Mouse (Mus musculus) kidney, postnatal 0 days (tissue): ENCODE measurements around the gene Scgb1b7. TPM values are rescaled to one million over a fixed set of nuclear protein-coding genes. Genes with fewer than 3 reads are reported as not detected.
"Not testable (repeated sequence)": the region's sequence is repeated elsewhere in the genome, so short reads cannot be mapped to it uniquely, and the experiment has no call there.

Experiments
- ATAC-seq: fragments of 200-750 bp; cut with Nextera tagmentation; replicated peaks from 2 replicates; pipeline ENCODE4 v1.8.0; 2017; ENCODE audit warnings: low read depth, moderate number of reproducible peaks, moderate TSS enrichment, moderate library complexity; ENCODE audit not compliant: low FRiP score
- DNase-seq: peaks from one replicate; pipeline ENCODE4 v3.0.0-alpha.2; 2016; ENCODE audit warnings: low spot score
- H3K27ac ChIP-seq: fragments of 300-500 bp; sonication (generic); 2 replicates; pipeline ENCODE4 v1.5.1; 2014; ENCODE audit warnings: mild to moderate bottlenecking
- H3K27me3 ChIP-seq: fragments of 300-500 bp; sonication (generic); 2 replicates; pipeline ENCODE4 v1.6.1; 2014; ENCODE audit warnings: low read length, mixed read lengths; ENCODE audit not compliant: insufficient read depth
- H3K36me3 ChIP-seq: fragments of 300-500 bp; sonication (generic); 2 replicates; pipeline ENCODE4 v1.6.1; 2014; ENCODE audit warnings: low read length, mixed read lengths; ENCODE audit not compliant: insufficient read depth
- H3K4me1 ChIP-seq: fragments of 300-500 bp; sonication (generic); replicated peaks from 2 replicates; pipeline ENCODE4 v1.6.1; 2014; ENCODE audit warnings: antibody characterized with exemption, low read length, mixed read lengths; ENCODE audit not compliant: insufficient read depth
- H3K4me2 ChIP-seq: fragments of 300-500 bp; sonication (generic); 2 replicates; pipeline ENCODE4 v1.6.1; 2014; ENCODE audit warnings: mild to moderate bottlenecking, low read length, moderate library complexity, mixed read lengths
- H3K4me3 ChIP-seq: fragments of 300-500 bp; sonication (generic); replicated peaks from 2 replicates; pipeline ENCODE4 v1.5.1; 2014; ENCODE audit warnings: low read depth, low read length
- H3K9ac ChIP-seq: fragments of 300-500 bp; sonication (generic); 2 replicates; pipeline ENCODE4 v1.6.1; 2014; ENCODE audit warnings: low read depth, low read length
- H3K9me3 ChIP-seq: fragments of 300-500 bp; sonication (generic); replicated peaks from 2 replicates; pipeline ENCODE4 v1.6.1; 2016; ENCODE audit warnings: low read length, inconsistent platforms, mixed read lengths
- WGBS: fragments of 180-500 bp; shearing (Covaris S2); extraction: QIAGEN DNeasy Blood & Tissue Kit; methylation state at CpG from one replicate; pipeline ENCODE4 v1.1.7; 2014; 5-methylcytosine and 5-hydroxymethylcytosine counted together
- polyA plus RNA-seq: library from polyadenylated mRNA; unstranded; fragments of >200 nt; fragmentation: Nextera tagmentation; extraction: Ambion mirVana; gene quantifications from 2 replicates; pipeline ENCODE4 v1.2.1, GENCODE M21; 2015

Scgb1b7 gene
- not detected in 2 replicates for polyA plus RNA-seq

DNA sequence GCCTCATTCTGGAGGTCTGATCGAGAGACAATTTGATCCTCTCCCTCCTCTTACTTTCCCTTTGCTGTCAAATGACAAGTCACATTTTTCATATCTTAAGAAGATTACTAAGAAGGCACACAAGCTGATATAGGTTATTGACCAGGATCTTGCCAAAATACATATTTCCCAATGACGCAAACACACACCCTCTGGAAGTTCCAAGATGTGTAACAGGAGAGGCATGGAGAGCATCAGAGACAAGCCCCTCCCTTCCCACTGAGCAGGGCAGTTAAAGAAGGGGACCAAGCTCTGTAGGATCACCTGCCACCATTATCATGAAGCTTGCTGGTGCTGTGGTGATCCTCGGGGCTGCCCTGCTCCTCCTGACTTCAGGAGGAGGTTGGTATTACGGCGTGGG is at the start of gene Scgb1b7:
Gene Scgb1b7 (plus strand): TSS at position 301 of the 400 bp plus-strand sequence.
- WGBS: 73% methylated on average over 4 of the region's 5 CpGs
- not testable (repeated sequence) for ATAC-seq, H3K4me2 ChIP-seq, H3K4me1 ChIP-seq, H3K9ac ChIP-seq, H3K36me3 ChIP-seq, H3K4me3 ChIP-seq, H3K27ac ChIP-seq, DNase-seq, H3K27me3 ChIP-seq, H3K9me3 ChIP-seq

DNA sequence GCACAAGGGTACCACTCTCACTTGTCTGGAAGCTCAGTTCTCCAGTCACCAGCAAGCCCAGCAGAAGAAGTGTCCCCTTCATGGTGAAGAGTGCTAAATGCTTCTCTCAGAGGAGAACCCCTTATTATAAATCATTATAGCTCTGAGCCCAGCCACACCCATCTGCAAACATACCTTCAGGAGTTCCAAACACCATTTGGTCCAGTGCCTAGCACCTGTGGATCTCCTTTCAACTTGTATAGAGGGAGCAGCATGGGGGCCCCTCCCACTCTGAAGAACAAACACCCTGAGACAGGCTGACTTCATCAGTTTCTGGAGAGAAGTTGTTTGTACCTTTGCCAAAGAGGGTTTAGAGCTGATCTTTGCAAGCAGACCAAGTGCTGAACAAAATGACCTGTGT is 6.8 kb upstream of the Scgb1b7 start, which contains the start of gene Scgb2b7:
Gene Scgb2b7 (minus strand): TSS at position 101 of the 400 bp plus-strand sequence.
- not testable (repeated sequence) for DNase-seq, H3K4me2 ChIP-seq, H3K4me1 ChIP-seq, ATAC-seq, H3K4me3 ChIP-seq, H3K27me3 ChIP-seq, H3K36me3 ChIP-seq, H3K27ac ChIP-seq, H3K9me3 ChIP-seq, H3K9ac ChIP-seq

Other genes with a start within 250 kb of the Scgb1b7 start
- gene Scgb2b7, start 6.9 kb upstream of the Scgb1b7 start, polyA plus RNA-seq: not detected in 2 replicates